Mouse (Mus musculus) limb, embryonic 14.5 days (tissue): ENCODE data around the gene Icmt. TPM values are rescaled to one million over a fixed set of nuclear protein-coding genes. Genes with fewer than 3 reads are reported as not detected.

ENCODE experiments used
- ATAC-seq: fragments of 200-750 bp; cut with Nextera tagmentation; 2 replicates; pipeline ENCODE4 v1.8.0; 2017; ENCODE audit warnings: low read depth, moderate number of reproducible peaks, moderate TSS enrichment; ENCODE audit not compliant: low FRiP score
- DNase-seq: peaks from one replicate; pipeline ENCODE4 v3.0.0-alpha.2; 2015; ENCODE audit warnings: low spot score
- H3K27ac ChIP-seq: fragments of 300-500 bp; sonication (generic); replicated peaks from 2 replicates; pipeline ENCODE4 v1.5.1; 2014; ENCODE audit warnings: low read depth, mild to moderate bottlenecking, low read length, moderate library complexity, mixed read lengths
- H3K27me3 ChIP-seq: fragments of 300-500 bp; sonication (generic); 2 replicates; pipeline ENCODE4 v1.6.1; 2014; ENCODE audit warnings: low read length, mixed read lengths; ENCODE audit not compliant: control insufficient read depth, insufficient read depth
- H3K36me3 ChIP-seq: fragments of 300-500 bp; sonication (generic); 2 replicates; pipeline ENCODE4 v1.6.1; 2014; ENCODE audit warnings: mild to moderate bottlenecking, low read length, moderate library complexity, mixed read lengths; ENCODE audit not compliant: control insufficient read depth, insufficient read depth
- H3K4me1 ChIP-seq: fragments of 300-500 bp; sonication (generic); 2 replicates; pipeline ENCODE4 v1.6.1; 2014; ENCODE audit warnings: antibody characterized with exemption, low read length, mixed read lengths; ENCODE audit not compliant: control insufficient read depth, insufficient read depth
- H3K4me2 ChIP-seq: fragments of 300-500 bp; sonication (generic); replicated peaks from 2 replicates; pipeline ENCODE4 v1.6.1; 2014; ENCODE audit warnings: low read depth, mild to moderate bottlenecking, low read length, moderate library complexity; ENCODE audit not compliant: severe bottlenecking
- H3K4me3 ChIP-seq: fragments of 300-500 bp; sonication (generic); replicated peaks from 2 replicates; pipeline ENCODE4 v1.5.1; 2014; ENCODE audit warnings: low read length
- H3K9ac ChIP-seq: fragments of 300-500 bp; sonication (generic); 2 replicates; pipeline ENCODE4 v1.6.1; 2014; ENCODE audit warnings: mild to moderate bottlenecking, low read depth, low read length, moderate library complexity; ENCODE audit not compliant: severe bottlenecking
- H3K9me3 ChIP-seq: fragments of 300-500 bp; sonication (generic); 2 replicates; pipeline ENCODE4 v1.6.1; 2016; ENCODE audit warnings: low read length; ENCODE audit not compliant: control insufficient read depth
- POLR2A ChIP-seq: fragments of 200-500 bp; IDR thresholded peaks from 2 replicates; pipeline ENCODE4 v1.8.0; 2012; ENCODE audit warnings: inconsistent platforms, mild to moderate bottlenecking, moderate library complexity, borderline replicate concordance; ENCODE audit not compliant: insufficient read depth, insufficient read length; ENCODE audit errors: extremely low read depth
- WGBS: fragments of 180-500 bp; shearing (Covaris S2); extraction: QIAGEN DNeasy Blood & Tissue Kit; methylation state at CpG from one replicate; pipeline ENCODE4 v1.1.7; 2014; 5-methylcytosine and 5-hydroxymethylcytosine counted together
- polyA plus RNA-seq, 2 experiments: library from polyadenylated mRNA; depleted of rRNA in 1 of 2; stranded (reverse) in 1 of 2; unstranded in 1 of 2; fragments of >200 nt; fragmentation: Nextera tagmentation in 1 of 2; extraction: Ambion mirVana in 1 of 2; gene quantifications; 2 replicates each; pipeline versions ENCODE4 v1.2.1 to v1.2.3; 2012 to 2014

The Icmt gene
- polyA plus RNA-seq, 2 experiments: 26.6 to 27.6 TPM

GRCm38 (mm10) chr4:152300375-152300774, 3.3 kb downstream of the Icmt start:
- ATAC-seq: no peak
- Histone ChIP-seq H3K27ac (no peak overlapping the region), H3K9me3 (no peaks in the 10 kb centered on the region), H3K9ac (no peak overlapping the region), H3K4me2 (no peak overlapping the region), H3K27me3 (no peaks in the 10 kb centered on the region), H3K4me3 (no peak overlapping the region), H3K4me1 (peaks cover 11% of the 10 kb centered on the region), H3K36me3 (peaks cover 55% of the 10 kb centered on the region)
- no peak for DNase-seq
- TF ChIP-seq POLR2A: no peak
- WGBS: 88% methylated on average over 8 of the region's 8 CpGs

DNA sequence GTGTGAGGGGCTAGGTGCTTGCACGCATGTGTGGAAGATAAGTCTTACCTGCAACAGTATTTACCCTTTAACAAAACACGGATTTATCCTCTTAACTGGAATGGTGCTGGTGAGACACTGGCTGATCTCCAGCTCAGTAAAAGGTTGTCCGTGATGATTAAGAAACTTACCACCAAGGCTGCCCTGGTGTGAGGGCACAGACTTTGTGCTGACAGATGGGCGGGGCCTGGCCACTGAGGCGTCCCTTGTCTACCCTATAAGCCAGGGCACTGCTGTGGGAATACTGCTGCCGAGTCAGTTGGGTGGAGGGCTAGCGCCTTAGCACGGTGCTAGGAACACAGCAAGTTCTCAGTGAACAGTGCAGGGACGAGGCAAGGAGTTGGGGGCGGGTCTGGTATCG, 5.0 kb downstream of the Icmt start:
- no peak for ATAC-seq
- DNase-seq: no peak
- H3K36me3 ChIP-seq: peaks cover 55% of the 10 kb centered on the region
- no peak overlapping the region for H3K4me2 ChIP-seq
- WGBS: 87% methylated on average over 11 of the region's 11 CpGs
- H3K4me3 ChIP-seq: no peak overlapping the region
- no peak overlapping the region for H3K9ac ChIP-seq
- H3K27me3 ChIP-seq: no peaks in the 10 kb centered on the region
- H3K4me1 ChIP-seq: peaks cover 9% of the 10 kb centered on the region
- no peak overlapping the region for H3K27ac ChIP-seq
- H3K9me3 ChIP-seq: no peaks in the 10 kb centered on the region
- no peak for TF ChIP-seq POLR2A

- WGBS: 86% methylated on average over 10 of the region's 10 CpGs
- no peak overlapping the region for H3K9ac ChIP-seq
- H3K4me1 ChIP-seq: peaks cover 4% of the 10 kb centered on the region
- H3K4me3 ChIP-seq: no peak overlapping the region
- no peak overlapping the region for H3K4me2 ChIP-seq
- no peaks in the 10 kb centered on the region for H3K9me3 ChIP-seq
- no peak overlapping the region for H3K27ac ChIP-seq
- H3K36me3 ChIP-seq: peaks cover 55% of the 10 kb centered on the region
- no peak for TF ChIP-seq POLR2A
- no peaks in the 10 kb centered on the region for H3K27me3 ChIP-seq
- no peak for DNase-seq
- no peak for ATAC-seq
Observed at GRCm38 (mm10) chr4:152303172-152303571, 6.1 kb downstream of the Icmt start.

- ATAC-seq (no peak), DNase-seq (no peak)
- no peak overlapping the region for H3K9ac ChIP-seq
- H3K27ac ChIP-seq: no peak overlapping the region
- 91% methylated on average over 6 of the region's 6 CpGs for WGBS
- no peak overlapping the region for H3K4me3 ChIP-seq
- H3K9me3 ChIP-seq: no peaks in the 10 kb centered on the region
- no peaks in the 10 kb centered on the region for H3K4me1 ChIP-seq
- H3K27me3 ChIP-seq: no peaks in the 10 kb centered on the region
- peaks cover 52% of the 10 kb centered on the region for H3K36me3 ChIP-seq
- no peak for TF ChIP-seq POLR2A
- no peak overlapping the region for H3K4me2 ChIP-seq
Observed at GRCm38 (mm10) chr4:152304685-152305084, 7.7 kb downstream of the Icmt start.

GRCm38 (mm10) chr4:152305991-152306390, 9.0 kb downstream of the Icmt start:
- Histone ChIP-seq H3K27ac (no peak overlapping the region), H3K4me2 (no peak overlapping the region), H3K36me3 (peaks cover 41% of the 10 kb centered on the region), H3K9ac (no peak overlapping the region), H3K4me1 (no peaks in the 10 kb centered on the region), H3K4me3 (no peak overlapping the region), H3K9me3 (no peaks in the 10 kb centered on the region), H3K27me3 (0 out of 2 replicates have a peak, but pooled peaks cover 3% of the 10 kb centered on the region)
- ATAC-seq: no peak
- no peak for DNase-seq
- no peak for TF ChIP-seq POLR2A
- WGBS: 72% methylated on average over 6 of the region's 6 CpGs

GRCm38 (mm10) chr4:152307542-152307941, 10.5 kb downstream of the Icmt start:
- 85% methylated on average over 9 of the region's 9 CpGs for WGBS
- peaks cover 28% of the 10 kb centered on the region for H3K36me3 ChIP-seq
- ATAC-seq: no peak
- H3K4me1 ChIP-seq: no peaks in the 10 kb centered on the region
- H3K9me3 ChIP-seq: no peaks in the 10 kb centered on the region
- H3K4me2 ChIP-seq: no peak overlapping the region
- no peak overlapping the region for H3K4me3 ChIP-seq
- no peak for TF ChIP-seq POLR2A
- no peak overlapping the region for H3K9ac ChIP-seq
- DNase-seq: no peak
- H3K27ac ChIP-seq: no peak overlapping the region
- peaks cover 16% of the 10 kb centered on the region for H3K27me3 ChIP-seq
